Mouse (Mus musculus): ENCODE measurements around the gene Gipr. TPM values are rescaled to one million over a fixed set of nuclear protein-coding genes. Genes with fewer than 3 reads are reported as not detected.

The Gipr gene
- total RNA-seq, 2 experiments from 2014 or later, result not detected

GRCm38 (mm10) chr7:19118028-19118771 is 47.7 kb downstream of the Gipr start, which contains the start of gene Gm4969:
Gene Gm4969 (minus strand): TSS chr7:19118368.
- ATAC-seq (replicated peaks; ENCODE audit: low FRiP score, low TSS enrichment, poor library complexity, severe bottlenecking), result no peak

GRCm38 (mm10) chr7:19109565-19109964 is 56.4 kb downstream of the Gipr start:
- ATAC-seq (replicated peaks; ENCODE audit: low FRiP score, low TSS enrichment, poor library complexity, severe bottlenecking), result no peak

- ATAC-seq (replicated peaks; ENCODE audit: low FRiP score, low TSS enrichment, poor library complexity, severe bottlenecking), result no peak
These were observed 58.5 kb downstream of the Gipr start for GRCm38 (mm10) chr7:19107436-19107835.

Other genes starting within 250 kb of the Gipr start
- gene Nova2, start 240.2 kb downstream of the Gipr start, total RNA-seq (2014; fragmentation: Nextera tagmentation), result not detected in 2 replicates
- not detected in 2 replicates for gene Nova2, start 240.2 kb downstream of the Gipr start, total RNA-seq (2017)
- not detected in 2 replicates for gene Nanos2, start 178.7 kb downstream of the Gipr start, total RNA-seq (2014; fragmentation: Nextera tagmentation)
- gene Nanos2, start 178.7 kb downstream of the Gipr start, total RNA-seq (2017), result not detected in 2 replicates
- not detected in 2 replicates for gene Mypop, start 174.9 kb downstream of the Gipr start, total RNA-seq (2014; fragmentation: Nextera tagmentation)
- gene Mypop, start 174.9 kb downstream of the Gipr start, total RNA-seq (2017), result 0.23 and 2.0 TPM in 2 replicates
- 23.8 TPM in 2 replicates for gene Irf2bp1, start 162.1 kb downstream of the Gipr start, total RNA-seq (2014; fragmentation: Nextera tagmentation)
- gene Irf2bp1, start 162.1 kb downstream of the Gipr start, total RNA-seq (2017), result 12.3 and 12.7 TPM in 2 replicates
- gene Foxa3, start 142.6 kb downstream of the Gipr start, total RNA-seq (2014; fragmentation: Nextera tagmentation), result not detected in 2 replicates
- gene Foxa3, start 142.6 kb downstream of the Gipr start, total RNA-seq (2017), result not detected in 2 replicates
- gene Sympk, start 141.8 kb downstream of the Gipr start, total RNA-seq (2014; fragmentation: Nextera tagmentation), result 73.9 and 91.0 TPM in 2 replicates
- 35.3 and 52.2 TPM in 2 replicates for gene Sympk, start 141.8 kb downstream of the Gipr start, total RNA-seq (2017)
- not detected in 2 replicates for gene Rsph6a, start 111.4 kb downstream of the Gipr start, total RNA-seq (2014; fragmentation: Nextera tagmentation)
- gene Rsph6a, start 111.4 kb downstream of the Gipr start, total RNA-seq (2017), result not detected in 2 replicates
- gene Dmwd, start 89.9 kb downstream of the Gipr start, total RNA-seq (2014; fragmentation: Nextera tagmentation), result 28.5 and 29.2 TPM in 2 replicates
- gene Dmwd, start 89.9 kb downstream of the Gipr start, total RNA-seq (2017), result 7.7 and 10.6 TPM in 2 replicates
- gene Dmpk, start 82.3 kb downstream of the Gipr start, total RNA-seq (2014; fragmentation: Nextera tagmentation), result 15.1 and 19.8 TPM in 2 replicates
- 3.9 and 7.5 TPM in 2 replicates for gene Dmpk, start 82.3 kb downstream of the Gipr start, total RNA-seq (2017)
- 8.9 and 10.1 TPM in 2 replicates for gene Six5, start 71.5 kb downstream of the Gipr start, total RNA-seq (2014; fragmentation: Nextera tagmentation)
- 2.1 and 2.2 TPM in 2 replicates for gene Six5, start 71.5 kb downstream of the Gipr start, total RNA-seq (2017)
- gene Gm4969, start 47.8 kb downstream of the Gipr start, total RNA-seq (2014; fragmentation: Nextera tagmentation), result 0.22 and 0.35 TPM in 2 replicates
- gene Gm4969, start 47.8 kb downstream of the Gipr start, total RNA-seq (2017), result 0.65 TPM in 1 of 2 replicates, not detected in the other
- 6.3 and 8.6 TPM in 2 replicates for gene Fbxo46, start 46.3 kb downstream of the Gipr start, total RNA-seq (2014; fragmentation: Nextera tagmentation)
- 6.1 and 7.8 TPM in 2 replicates for gene Fbxo46, start 46.3 kb downstream of the Gipr start, total RNA-seq (2017)
- 2.4 and 5.1 TPM in 2 replicates for gene Qpctl, start 16.8 kb downstream of the Gipr start, total RNA-seq (2014; fragmentation: Nextera tagmentation)
- 1.1 and 5.5 TPM in 2 replicates for gene Qpctl, start 16.8 kb downstream of the Gipr start, total RNA-seq (2017)
- gene Snrpd2, start 16.4 kb downstream of the Gipr start, total RNA-seq (2014; fragmentation: Nextera tagmentation), result 146 and 165 TPM in 2 replicates
- gene Snrpd2, start 16.4 kb downstream of the Gipr start, total RNA-seq (2017), result 80.7 and 93.4 TPM in 2 replicates
- gene Eml2, start 10.3 kb upstream of the Gipr start, total RNA-seq (2014; fragmentation: Nextera tagmentation), result 4.8 and 11.4 TPM in 2 replicates
- gene Eml2, start 10.3 kb upstream of the Gipr start, total RNA-seq (2017), result 4.8 and 6.6 TPM in 2 replicates
- 0.64 TPM in 1 of 2 replicates, not detected in the other for gene Gpr4, start 46.4 kb upstream of the Gipr start, total RNA-seq (2014; fragmentation: Nextera tagmentation)
- gene Gpr4, start 46.4 kb upstream of the Gipr start, total RNA-seq (2017), result not detected in 2 replicates
- 22.3 and 22.6 TPM in 2 replicates for gene Opa3, start 62.2 kb upstream of the Gipr start, total RNA-seq (2014; fragmentation: Nextera tagmentation)
- gene Opa3, start 62.2 kb upstream of the Gipr start, total RNA-seq (2017), result 17.1 and 21.2 TPM in 2 replicates
- 19.3 and 34.8 TPM in 2 replicates for gene Vasp, start 105.7 kb upstream of the Gipr start, total RNA-seq (2014; fragmentation: Nextera tagmentation)
- 27.9 and 53.7 TPM in 2 replicates for gene Vasp, start 105.7 kb upstream of the Gipr start, total RNA-seq (2017)
- not detected in 2 replicates for gene Ppm1n, start 113.9 kb upstream of the Gipr start, total RNA-seq (2014; fragmentation: Nextera tagmentation)
- gene Ppm1n, start 113.9 kb upstream of the Gipr start, total RNA-seq (2017), result not detected in 2 replicates
- not detected in 2 replicates for gene Rtn2, start 116.5 kb upstream of the Gipr start, total RNA-seq (2014; fragmentation: Nextera tagmentation)
- not detected in 2 replicates for gene Rtn2, start 116.5 kb upstream of the Gipr start, total RNA-seq (2017)
- 4.2 and 4.8 TPM in 2 replicates for gene Fosb, start 143.9 kb upstream of the Gipr start, total RNA-seq (2014; fragmentation: Nextera tagmentation)
- gene Fosb, start 143.9 kb upstream of the Gipr start, total RNA-seq (2017), result 52.4 and 77.0 TPM in 2 replicates
- 31.3 and 51.5 TPM in 2 replicates for gene Ercc1, start 178.7 kb upstream of the Gipr start, total RNA-seq (2014; fragmentation: Nextera tagmentation)
- 19.8 and 23.8 TPM in 2 replicates for gene Ercc1, start 178.7 kb upstream of the Gipr start, total RNA-seq (2017)
- 17.2 and 36.6 TPM in 2 replicates for gene Cd3eap, start 193.4 kb upstream of the Gipr start, total RNA-seq (2014; fragmentation: Nextera tagmentation)
- 34.9 and 47.7 TPM in 2 replicates for gene Cd3eap, start 193.4 kb upstream of the Gipr start, total RNA-seq (2017)
- gene Ppp1r13l, start 193.6 kb upstream of the Gipr start, total RNA-seq (2014; fragmentation: Nextera tagmentation), result 4.3 and 6.5 TPM in 2 replicates
- gene Ppp1r13l, start 193.6 kb upstream of the Gipr start, total RNA-seq (2017), result 0.30 TPM in 1 of 2 replicates, not detected in the other
- gene Ercc2, start 215.9 kb upstream of the Gipr start, total RNA-seq (2014; fragmentation: Nextera tagmentation), result 27.7 and 39.0 TPM in 2 replicates
- 18.7 and 21.2 TPM in 2 replicates for gene Ercc2, start 215.9 kb upstream of the Gipr start, total RNA-seq (2017)
- gene Klc3, start 238.0 kb upstream of the Gipr start, total RNA-seq (2014; fragmentation: Nextera tagmentation), result not detected in 2 replicates
- gene Klc3, start 238.0 kb upstream of the Gipr start, total RNA-seq (2017), result 0.61 TPM in 1 of 2 replicates, not detected in the other
- not detected in 2 replicates for gene Ckm, start 238.6 kb upstream of the Gipr start, total RNA-seq (2014; fragmentation: Nextera tagmentation)
- gene Ckm, start 238.6 kb upstream of the Gipr start, total RNA-seq (2017), result 0.80 TPM in 1 of 2 replicates, not detected in the other